Mouse (Mus musculus) embryonic stem cell, embryonic (primary cell): ENCODE measurements around the gene Cadm1.

ENCODE experiments used
- CTCF ChIA-PET, 4 experiments: fragments of 300-600 bp in 2 of 4; fragments of 350-600 bp in 2 of 4; sonication (Branson Sonifier 250); formaldehyde crosslinking; loops; one replicate each; lab custom pipeline; 2022; ENCODE audit warnings: inconsistent platforms in 2 of 4; lab: Charles Lee
- POLR2A ChIA-PET, 4 experiments: fragments of 300-600 bp in 2 of 4; fragments of 350-600 bp in 2 of 4; sonication (Branson Sonifier 250); formaldehyde crosslinking; loops; one replicate each; lab custom pipeline; 2022; ENCODE audit warnings: antibody characterized with exemption in 4 of 4, inconsistent platforms in 1 of 4; lab: Charles Lee

The Cadm1 gene

DNA sequence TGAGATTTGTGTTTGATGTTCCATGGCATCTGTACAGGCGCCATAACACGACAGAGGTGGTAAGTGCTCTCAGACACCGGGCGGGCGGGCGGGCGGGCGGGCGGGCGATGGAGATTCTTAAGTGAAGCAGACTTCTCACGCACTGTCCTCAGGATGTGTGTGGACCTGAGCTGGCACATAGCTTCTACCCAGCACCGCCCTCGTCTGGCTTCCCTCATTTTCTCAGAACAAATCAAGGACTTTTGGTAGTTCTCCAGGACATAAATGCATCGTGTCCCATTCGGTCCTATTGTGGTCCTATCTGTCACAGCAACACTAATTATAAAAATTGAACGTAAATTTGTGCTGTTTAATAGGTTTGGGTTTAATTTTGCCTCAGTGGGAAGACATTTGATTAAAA, 186.9 kb downstream of the Cadm1 start:
- CTCF ChIA-PET, result interaction anchor here in 2 of 4 experiments (1.0 to 1.2 kb wide), 2 partner anchors 8 to 9 kb away, joined by 4 read pairs; no protein-coding TSS in a partner anchor
- POLR2A ChIA-PET, result interaction anchor here in 1 of 4 experiments (0.8 to 1.2 kb wide), 3 partner anchors 10 to 1268 kb away, joined by 3 to 5 read pairs (median 4); no protein-coding TSS in a partner anchor

DNA sequence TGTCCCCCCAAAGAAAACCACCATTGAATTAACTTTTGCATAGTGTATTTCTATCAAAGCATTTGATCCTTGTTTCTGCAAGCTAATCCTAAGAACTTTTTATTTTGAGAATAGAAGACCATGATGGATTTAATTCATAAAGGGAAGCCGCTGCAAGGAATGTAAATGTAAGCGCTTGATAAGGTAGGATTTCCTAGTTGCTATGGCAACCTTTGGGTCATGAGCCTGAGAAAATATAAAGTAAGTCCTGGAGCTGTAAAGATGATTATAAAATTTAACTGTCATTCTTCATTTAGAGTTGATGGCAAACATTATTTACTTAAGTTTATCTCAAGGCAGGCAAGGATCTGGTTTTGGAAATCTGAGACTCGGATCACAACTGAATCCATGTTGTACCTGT, 197.6 kb downstream of the Cadm1 start:
- POLR2A ChIA-PET, result interaction anchor here in 1 of 4 experiments (1.8 kb wide), 1 partner anchor 10 kb away, joined by 5 read pairs; no protein-coding TSS in a partner anchor
- CTCF ChIA-PET, result no interaction called here

DNA sequence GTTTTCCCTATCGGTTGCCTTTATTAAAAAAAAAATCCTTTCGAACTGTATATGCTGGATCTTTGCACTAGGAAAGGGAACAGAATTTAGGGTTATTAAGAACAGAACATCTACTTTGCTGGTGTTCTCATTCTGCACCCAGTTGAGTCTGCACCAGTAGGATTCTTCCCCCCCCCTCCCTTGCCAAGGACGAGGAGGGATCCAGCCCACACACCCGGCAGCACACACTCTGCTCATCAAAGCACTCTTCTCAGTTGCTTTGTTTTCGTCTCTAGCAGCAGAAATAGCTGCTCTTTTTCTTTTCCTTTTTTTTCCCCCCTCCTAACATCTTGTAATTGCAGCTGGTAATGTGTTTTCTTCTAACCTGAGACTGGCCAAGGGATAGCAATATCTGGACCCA, 198.9 kb downstream of the Cadm1 start:
- CTCF ChIA-PET, result interaction anchor here in 1 of 4 experiments (1.5 kb wide), 1 partner anchor 20 kb away, joined by 3 read pairs; no protein-coding TSS in a partner anchor

DNA sequence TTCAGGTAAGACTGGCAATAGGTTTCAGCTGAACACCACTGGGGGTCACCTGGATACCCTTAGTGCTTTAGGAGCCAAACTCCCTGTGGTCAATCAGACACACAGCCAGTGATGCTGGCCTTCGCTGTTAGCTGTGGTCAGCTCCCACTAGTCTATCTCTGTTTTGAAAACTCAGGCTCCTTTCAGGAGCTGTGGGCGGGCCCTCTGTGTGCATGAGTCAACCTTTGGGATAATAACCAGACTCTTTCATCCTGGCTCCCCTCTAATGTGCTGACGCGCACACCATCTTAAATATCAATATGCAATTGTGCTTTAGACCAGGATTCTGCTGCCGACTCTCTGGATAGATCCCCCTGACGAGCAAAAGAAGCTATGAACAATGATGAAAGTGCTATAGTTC, 200.3 kb downstream of the Cadm1 start:
- ChIA-PET CTCF (interaction anchor here in 2 of 4 experiments (1.3 to 1.5 kb wide), 2 partner anchors 12 to 22 kb away, joined by 3 read pairs; no protein-coding TSS in a partner anchor), POLR2A (interaction anchor here in 1 of 4 experiments (0.7 to 1.6 kb wide), 2 partner anchors 10 to 23 kb away, joined by 3 read pairs; no protein-coding TSS in a partner anchor)

More for the DNA sequence above, 198.9 kb downstream of the Cadm1 start:
- POLR2A ChIA-PET, result no interaction called here

DNA sequence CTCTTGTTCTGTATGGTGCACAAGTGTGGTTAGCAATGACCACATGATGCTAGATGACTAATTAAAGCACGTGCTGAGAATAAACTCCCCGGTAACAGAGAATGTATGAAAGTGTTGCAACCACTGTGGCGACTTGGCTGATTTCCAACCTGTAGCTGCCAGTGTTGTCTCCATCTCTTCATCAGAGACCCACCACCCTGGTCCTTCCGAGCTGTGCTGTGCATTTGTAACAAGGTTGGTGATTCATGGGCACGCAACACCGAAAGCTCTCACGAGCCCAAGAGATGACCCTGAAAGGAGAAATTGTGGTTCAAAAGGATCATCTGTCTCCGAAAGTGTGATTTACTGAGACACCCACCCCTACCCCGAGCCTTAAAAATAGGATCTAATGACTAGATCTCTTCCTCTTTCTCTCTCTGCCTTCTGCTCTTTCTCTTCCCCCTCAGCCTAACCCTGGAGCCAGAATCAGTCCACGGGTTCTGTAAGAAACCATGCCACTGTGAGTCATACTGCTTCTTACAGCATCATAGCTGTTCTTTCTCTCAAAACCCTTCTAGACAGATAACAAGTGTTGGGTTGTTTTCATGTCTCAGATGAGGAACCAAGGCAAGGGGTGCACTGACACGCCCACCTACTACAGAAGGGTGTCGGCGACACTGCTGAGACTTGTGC, 203.9 kb downstream of the Cadm1 start:
- ChIA-PET CTCF (interaction anchor here in 1 of 4 experiments (0.7 kb wide), 1 partner anchor 814 kb away, joined by 3 read pairs; no protein-coding TSS in a partner anchor), POLR2A (interaction anchor here in 1 of 4 experiments (1.4 kb wide), 1 partner anchor 14 kb away, joined by 4 read pairs; no protein-coding TSS in a partner anchor)

DNA sequence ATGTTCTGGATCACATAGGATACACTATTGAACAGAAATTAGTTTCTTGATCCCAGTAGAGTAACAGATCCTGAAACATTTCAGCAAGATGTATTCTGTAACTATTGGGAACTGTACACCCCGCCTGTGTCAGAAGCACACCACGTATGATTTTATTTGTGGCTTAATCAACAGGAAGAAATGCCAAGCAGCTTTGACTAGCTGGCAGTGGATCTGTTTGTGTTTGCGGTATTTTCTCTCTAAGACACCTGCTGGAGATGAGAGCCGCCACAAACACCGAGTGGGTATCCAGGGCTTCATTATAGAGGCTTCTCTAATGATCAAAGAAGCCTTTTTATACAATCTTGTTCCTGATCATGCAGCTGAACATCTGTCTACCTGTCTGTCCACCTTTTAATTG, 204.9 kb downstream of the Cadm1 start:
- POLR2A ChIA-PET, result interaction anchor here in 1 of 4 experiments (1.4 kb wide), 1 partner anchor 13 kb away, joined by 4 read pairs; no protein-coding TSS in a partner anchor

DNA sequence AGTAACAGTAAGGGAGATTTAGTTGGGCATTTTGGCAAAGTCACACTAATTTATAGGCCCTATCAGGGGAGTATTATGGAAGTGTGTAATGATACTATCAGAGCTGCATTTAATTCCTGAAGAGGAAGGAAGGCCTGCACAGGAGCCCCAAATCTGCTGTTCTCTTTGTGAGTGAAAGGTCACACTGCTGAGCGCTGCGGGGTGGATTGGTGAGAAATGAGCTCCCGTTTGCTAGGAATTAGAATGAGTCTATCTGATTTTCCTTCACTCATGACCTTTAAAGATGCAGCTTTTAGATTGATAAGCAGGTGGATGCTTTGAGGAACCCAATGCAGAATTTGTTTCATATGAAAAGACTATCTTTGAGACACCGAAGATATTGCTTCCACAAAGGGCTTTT, 208.8 kb downstream of the Cadm1 start:
- POLR2A ChIA-PET, result interaction anchor here in 2 of 4 experiments (1.0 to 2.1 kb wide), 6 partner anchors 10 to 371 kb away, joined by 3 to 5 read pairs (median 4); no protein-coding TSS in a partner anchor
- CTCF ChIA-PET, result interaction anchor here in 1 of 4 experiments (0.6 to 0.8 kb wide), 3 partner anchors 91 to 251 kb away, joined by 4 to 9 read pairs (median 6); no protein-coding TSS in a partner anchor

More for the DNA sequence above, 204.9 kb downstream of the Cadm1 start:
- CTCF ChIA-PET, result no interaction called here

DNA sequence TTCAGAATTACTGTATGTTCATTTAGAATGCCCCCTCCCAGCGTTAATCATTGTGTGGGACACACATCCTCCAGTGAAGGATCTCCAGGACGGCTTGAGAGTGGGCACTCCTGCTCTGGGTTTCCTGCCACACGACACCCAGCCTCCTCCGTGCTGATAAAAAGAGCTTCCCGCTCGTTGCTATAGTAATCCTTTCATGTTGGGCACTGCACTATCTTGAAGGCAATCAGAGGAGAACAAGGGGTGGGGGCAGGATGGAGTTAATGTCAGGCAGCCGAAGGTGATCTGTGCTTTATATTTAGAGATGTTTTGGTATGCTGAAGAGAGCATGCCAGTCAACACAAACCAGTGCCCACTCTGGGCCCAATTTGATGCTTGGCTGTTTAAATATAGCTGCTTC, 209.3 kb downstream of the Cadm1 start:
- ChIA-PET CTCF (interaction anchor here in 1 of 4 experiments (0.6 kb wide), 2 partner anchors 207 to 252 kb away, joined by 4 to 9 read pairs; no protein-coding TSS in a partner anchor), POLR2A (interaction anchor here in 2 of 4 experiments (0.7 to 2.1 kb wide), 7 partner anchors 10 to 654 kb away, joined by 3 to 5 read pairs (median 5); no protein-coding TSS in a partner anchor)

DNA sequence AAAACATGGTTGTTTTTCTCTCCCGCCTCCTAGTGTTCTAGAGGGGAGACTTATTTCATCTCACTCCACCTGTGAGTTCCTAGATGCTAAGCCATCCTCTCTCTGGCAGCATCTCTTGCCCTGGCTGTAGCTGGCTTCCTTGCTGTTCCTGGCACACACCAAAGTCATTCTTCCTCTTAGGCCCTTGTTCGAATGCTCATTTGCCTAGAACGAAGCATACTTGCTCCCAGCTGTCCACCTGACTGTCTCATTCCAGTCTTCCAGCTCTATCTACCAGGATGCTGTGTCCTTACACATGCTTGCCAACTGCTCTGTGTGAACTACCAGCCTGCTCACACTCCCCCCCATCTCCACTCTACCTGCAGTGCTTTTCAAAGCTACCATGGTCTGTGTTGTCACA, 211.8 kb downstream of the Cadm1 start:
- ChIA-PET CTCF (no interaction called here), POLR2A (interaction anchor here in 1 of 4 experiments (1.0 to 2.0 kb wide), 3 partner anchors 13 to 35 kb away, joined by 3 to 5 read pairs (median 5); no protein-coding TSS in a partner anchor)

DNA sequence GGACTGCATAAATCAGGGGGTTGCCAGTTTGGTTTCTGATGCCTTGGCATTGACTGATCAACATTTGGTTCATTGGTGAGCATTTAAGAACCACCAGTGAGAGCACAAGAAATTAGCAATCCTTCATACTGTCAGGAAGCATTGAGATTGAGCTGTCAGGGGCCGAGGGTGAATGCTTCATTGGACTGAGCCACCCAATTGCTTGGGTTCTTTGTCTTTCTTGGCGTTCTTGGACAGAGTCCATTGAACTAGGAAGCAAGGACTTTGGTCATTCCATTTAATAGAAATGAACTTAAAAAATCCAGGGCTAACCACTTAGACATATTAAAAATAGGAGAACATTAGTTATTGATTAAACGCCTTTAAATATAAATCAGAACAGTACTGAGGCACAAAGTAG, 214.9 kb downstream of the Cadm1 start:
- CTCF ChIA-PET, result no interaction called here
- POLR2A ChIA-PET, result interaction anchor here in 1 of 4 experiments (0.5 to 0.9 kb wide), 2 partner anchors 10 to 203 kb away, joined by 3 to 4 read pairs; no protein-coding TSS in a partner anchor

DNA sequence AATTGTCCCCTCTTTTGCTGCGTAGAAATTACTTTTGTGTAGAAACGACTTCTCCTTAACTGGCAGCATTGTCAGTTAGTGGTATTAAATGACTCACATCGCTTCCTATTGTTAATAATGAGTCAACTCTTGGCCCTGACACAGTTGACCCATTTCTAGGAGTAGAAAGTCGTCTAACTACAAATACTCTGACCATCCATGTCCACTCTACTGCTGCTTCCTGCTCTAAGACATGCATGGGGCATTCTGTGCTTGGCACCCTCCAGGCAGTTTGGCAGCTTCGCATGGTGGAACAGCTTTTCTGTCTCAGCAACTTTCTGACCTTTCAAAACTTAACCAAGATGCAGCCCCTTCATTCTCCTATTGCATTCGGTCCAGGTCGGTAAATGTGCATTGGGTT, 215.7 kb downstream of the Cadm1 start:
- ChIA-PET POLR2A (no interaction called here), CTCF (no interaction called here)

DNA sequence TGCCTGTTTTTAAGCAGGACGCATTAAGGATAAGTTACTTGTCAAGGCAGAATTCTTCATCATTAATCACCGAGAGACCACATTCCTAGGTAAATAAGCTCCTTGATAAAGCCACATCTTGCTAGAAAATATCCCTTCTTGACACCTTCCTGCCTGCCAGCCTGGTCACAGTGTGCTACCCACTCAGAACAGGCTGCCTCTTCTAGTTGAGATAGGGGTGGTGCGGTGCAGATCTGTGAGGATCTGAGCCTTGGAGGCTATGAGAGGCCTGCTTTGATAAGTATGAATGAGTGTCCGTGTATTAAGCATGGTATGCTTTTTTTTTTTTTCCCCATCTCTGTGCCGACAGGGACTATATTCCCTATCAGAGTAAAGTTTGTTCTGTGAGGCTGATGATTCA, 219.2 kb downstream of the Cadm1 start:
- POLR2A ChIA-PET, result interaction anchor here in 2 of 4 experiments (0.8 to 1.6 kb wide), 3 partner anchors 9 to 59 kb away, joined by 3 read pairs; no protein-coding TSS in a partner anchor
- CTCF ChIA-PET, result no interaction called here

DNA sequence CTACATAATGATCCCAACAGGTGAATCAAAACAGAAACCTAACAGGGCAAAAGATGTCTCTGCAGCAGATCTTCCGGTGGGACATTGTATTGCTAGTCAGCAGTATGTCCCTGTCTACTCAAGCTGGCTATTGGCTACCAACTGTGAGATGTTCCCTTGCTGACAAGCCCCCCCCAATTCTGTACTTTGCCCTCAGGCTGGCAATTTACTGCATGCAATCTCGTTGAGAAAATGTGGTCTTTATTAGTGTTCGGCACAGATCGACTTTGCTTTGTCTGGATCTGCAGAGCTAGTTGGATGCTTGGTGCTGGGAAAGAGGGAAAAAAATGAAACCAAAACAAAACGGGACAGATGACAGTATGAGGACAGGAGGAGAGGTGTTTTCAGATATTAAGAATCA, 222.5 kb downstream of the Cadm1 start:
- CTCF ChIA-PET, result no interaction called here
- POLR2A ChIA-PET, result interaction anchor here in 2 of 4 experiments (1.2 kb wide), 2 partner anchors 8 to 228 kb away, joined by 3 to 5 read pairs; no protein-coding TSS in a partner anchor

DNA sequence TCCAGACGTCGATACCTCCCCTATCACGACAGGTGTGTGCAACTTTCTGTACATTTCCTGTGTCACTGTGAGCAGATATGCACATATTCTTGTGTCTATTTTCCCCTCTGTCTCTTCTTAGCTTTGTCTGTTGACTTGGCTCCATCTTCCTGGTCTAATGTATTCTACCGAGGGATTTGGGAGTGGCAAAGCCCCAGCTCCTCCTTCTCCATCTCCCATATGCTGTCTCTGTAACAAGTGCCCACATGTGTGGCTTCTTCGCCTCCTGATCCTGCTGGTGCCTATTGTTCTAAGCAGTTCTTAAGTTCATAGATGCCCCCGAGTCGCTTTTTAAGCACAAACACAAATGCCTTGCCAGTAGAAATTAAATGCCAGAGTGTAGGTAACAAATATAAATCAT, 223.2 kb downstream of the Cadm1 start:
- ChIA-PET CTCF (interaction anchor here in 1 of 4 experiments (0.7 kb wide), 1 partner anchor 183 kb away, joined by 17 read pairs; no protein-coding TSS in a partner anchor), POLR2A (interaction anchor here in 1 of 4 experiments (0.9 to 1.3 kb wide), 3 partner anchors 10 to 229 kb away, joined by 4 to 5 read pairs (median 5); no protein-coding TSS in a partner anchor)

DNA sequence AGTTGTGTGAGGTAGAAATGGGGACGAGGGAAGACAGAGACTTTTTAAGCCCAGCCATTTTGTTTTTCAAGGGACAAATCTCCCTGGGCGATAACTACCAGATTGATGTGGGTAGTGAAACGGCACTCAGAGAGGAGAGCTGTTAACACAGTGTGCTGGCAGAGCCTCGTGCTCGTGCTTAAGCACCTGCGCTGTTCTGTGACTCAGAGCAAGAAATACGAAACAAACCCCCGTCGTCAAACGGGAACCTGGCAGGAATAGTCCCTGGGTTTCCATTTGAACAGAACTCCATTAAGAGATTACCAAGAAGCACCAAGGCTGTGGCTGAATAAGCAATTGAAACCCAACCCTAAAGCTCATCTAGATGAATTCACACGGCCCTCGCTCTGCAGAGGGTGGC, 225.1 kb downstream of the Cadm1 start:
- CTCF ChIA-PET, result no interaction called here
- POLR2A ChIA-PET, result interaction anchor here in 1 of 4 experiments (0.8 to 1.9 kb wide), 2 partner anchors 10 to 14 kb away, joined by 3 to 5 read pairs; no protein-coding TSS in a partner anchor

DNA sequence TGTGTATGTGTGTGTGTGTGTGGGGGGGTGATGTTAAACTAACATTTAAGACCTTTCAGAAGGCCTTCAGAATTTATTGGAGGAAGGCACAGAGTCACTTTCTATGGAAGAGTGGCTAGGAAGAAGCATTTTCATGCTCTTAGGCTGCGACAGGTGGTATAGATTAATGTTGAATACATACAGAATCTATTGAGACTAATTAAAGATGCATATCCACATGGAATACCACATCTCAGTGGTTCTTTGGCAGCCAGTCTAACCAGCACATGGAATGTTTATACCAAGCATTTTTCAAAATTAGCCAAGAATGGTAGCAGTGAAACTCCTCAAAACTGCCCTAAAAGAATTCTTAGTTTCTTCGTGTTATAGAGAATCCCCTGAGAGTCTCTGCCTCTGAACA, 227.8 kb downstream of the Cadm1 start:
- CTCF ChIA-PET, result no interaction called here
- POLR2A ChIA-PET, result no interaction called here

DNA sequence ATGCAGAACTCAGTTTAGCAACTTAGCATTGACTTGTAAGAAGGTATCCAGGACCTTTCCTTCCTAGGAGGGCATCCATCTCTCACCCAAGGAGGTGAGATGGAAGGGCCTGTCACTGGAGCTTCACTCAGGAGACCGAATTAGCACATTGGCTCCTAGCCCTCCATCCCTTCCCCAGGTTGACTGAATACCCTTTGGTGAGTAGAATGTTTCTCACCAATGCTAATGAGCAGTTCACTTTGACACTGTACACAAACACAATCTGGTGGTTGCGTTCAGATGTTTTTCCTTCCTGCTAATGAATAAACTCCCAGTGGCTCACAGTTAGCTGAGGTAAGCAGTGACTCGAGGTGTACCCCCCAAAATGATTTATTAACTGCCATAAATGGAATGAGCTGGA, 228.3 kb downstream of the Cadm1 start:
- ChIA-PET POLR2A (interaction anchor here in 1 of 4 experiments (0.6 kb wide), 1 partner anchor 816 kb away, joined by 3 read pairs; no protein-coding TSS in a partner anchor), CTCF (no interaction called here)

DNA sequence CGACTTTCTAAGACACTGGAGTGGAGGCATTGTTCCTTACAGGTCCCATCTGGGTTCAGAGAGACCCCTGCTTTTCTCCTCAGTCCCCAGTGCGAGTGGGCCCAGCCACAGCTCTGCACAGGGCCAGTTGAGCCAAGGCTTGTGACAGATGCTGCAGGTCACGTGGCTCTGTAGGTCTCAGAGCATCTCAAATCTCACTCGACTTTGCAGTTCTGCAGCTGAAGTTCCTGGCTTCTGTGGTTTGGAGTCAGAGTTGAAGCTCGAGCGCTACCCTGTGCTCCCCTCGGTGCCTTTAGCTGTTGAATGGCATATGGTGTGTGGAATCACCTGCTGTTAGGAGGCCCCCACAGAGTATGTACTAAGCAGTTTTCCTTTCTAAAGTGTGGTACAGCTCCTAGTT, 229.8 kb downstream of the Cadm1 start:
- ChIA-PET CTCF (no interaction called here), POLR2A (interaction anchor here in 1 of 4 experiments (0.5 kb wide), 1 partner anchor 569 kb away, joined by 3 read pairs; no protein-coding TSS in a partner anchor)

DNA sequence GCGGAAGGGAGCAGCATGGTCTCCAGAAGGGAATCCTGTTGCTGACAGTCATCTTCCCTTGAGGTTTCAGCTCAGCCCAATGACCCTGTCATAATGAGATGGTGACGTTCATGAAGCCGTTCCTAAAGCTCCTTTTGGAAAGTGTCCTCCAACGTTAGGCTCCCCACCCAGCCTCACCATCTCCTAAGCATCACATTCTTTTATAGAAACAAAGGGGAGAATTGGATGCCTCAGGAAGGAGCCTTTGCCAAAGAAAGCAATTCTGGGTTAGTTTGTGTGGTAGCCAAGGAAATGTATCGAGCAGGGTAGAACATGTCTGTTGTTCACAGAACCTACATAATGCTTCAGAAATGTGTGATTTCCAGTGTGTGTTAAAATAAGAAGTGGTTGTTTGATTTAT, 231.6 kb downstream of the Cadm1 start:
- POLR2A ChIA-PET, result interaction anchor here in 2 of 4 experiments (0.7 to 1.6 kb wide), 3 partner anchors 10 to 1701 kb away, joined by 3 read pairs; no protein-coding TSS in a partner anchor

More for the DNA sequence above, 231.6 kb downstream of the Cadm1 start:
- CTCF ChIA-PET, result no interaction called here
